Mouse (Mus musculus) forebrain, embryonic 16.5 days (tissue): Measurements from ENCODE around the gene Vmn2r87. TPM values are rescaled to one million over a fixed set of nuclear protein-coding genes. Genes with fewer than 3 reads are reported as not detected.
"Not testable (repeated sequence)": the region's sequence is repeated elsewhere in the genome, so short reads cannot be mapped to it uniquely, and the experiment has no call there.

Experiments used
- ATAC-seq: fragments of 200-750 bp; cut with Nextera tagmentation; 2 replicates; pipeline ENCODE4 v1.8.0; 2017; ENCODE audit warnings: mild to moderate bottlenecking, moderate library complexity
- H3K27ac ChIP-seq: fragments of 300-500 bp; sonication (generic); 2 replicates; pipeline ENCODE4 v1.5.1; 2014; ENCODE audit warnings: low read length, control low read depth
- H3K27me3 ChIP-seq: fragments of 300-500 bp; sonication (generic); replicated peaks from 2 replicates; pipeline ENCODE4 v1.6.1; 2014; ENCODE audit warnings: low read length; ENCODE audit not compliant: control insufficient read depth, insufficient read depth
- H3K36me3 ChIP-seq: fragments of 300-500 bp; sonication (generic); 2 replicates; pipeline ENCODE4 v1.6.1; 2014; ENCODE audit not compliant: control insufficient read depth, insufficient read depth
- H3K4me1 ChIP-seq: fragments of 300-500 bp; sonication (generic); replicated peaks from 2 replicates; pipeline ENCODE4 v1.6.1; 2014; ENCODE audit warnings: low read length; ENCODE audit not compliant: control insufficient read depth, insufficient read depth
- H3K4me2 ChIP-seq: fragments of 300-500 bp; sonication (generic); 2 replicates; pipeline ENCODE4 v1.6.1; 2014; ENCODE audit warnings: mild to moderate bottlenecking, low read length, control low read depth
- H3K4me3 ChIP-seq: fragments of 300-500 bp; sonication (generic); replicated peaks from 2 replicates; pipeline ENCODE4 v1.5.1; 2014; ENCODE audit warnings: mild to moderate bottlenecking, low read length, control low read depth
- H3K9ac ChIP-seq: fragments of 300-500 bp; sonication (generic); replicated peaks from 2 replicates; pipeline ENCODE4 v1.6.1; 2014; ENCODE audit warnings: low read depth, low read length, control low read depth
- H3K9me3 ChIP-seq: fragments of 300-500 bp; sonication (generic); 2 replicates; pipeline ENCODE4 v1.6.1; 2016; ENCODE audit warnings: low read length; ENCODE audit not compliant: control insufficient read depth
- WGBS: fragments of 180-500 bp; shearing (Covaris S2); extraction: QIAGEN DNeasy Blood & Tissue Kit; methylation state at CpG from one replicate; pipeline ENCODE4 v1.1.7; 2014; 5-methylcytosine and 5-hydroxymethylcytosine counted together
- polyA plus RNA-seq: library from polyadenylated mRNA; unstranded; fragments of >200 nt; fragmentation: Nextera tagmentation; extraction: Ambion mirVana; gene quantifications from 2 replicates; pipeline ENCODE4 v1.2.1, GENCODE M21; 2015

Gene Vmn2r87
- 0.10 TPM in 1 of 2 replicates, not detected in the other for polyA plus RNA-seq

- Histone ChIP-seq H3K9me3 (no peaks in the 10 kb centered on the region), H3K27ac (no peak within 1 kb of the TSS), H3K36me3 (no peaks in the 10 kb centered on the region), H3K9ac (no peak within 1 kb of the TSS), H3K4me3 (no peak within 1 kb of the TSS), H3K4me2 (no peak within 1 kb of the TSS), H3K27me3 (no peaks in the 10 kb centered on the region), H3K4me1 (no peaks in the 10 kb centered on the region)
- no peak for ATAC-seq
Observed at GRCm38 (mm10) chr10:130497296-130497695, at the start of gene Vmn2r87. Gene Vmn2r87, minus strand, starts transcription at chr10:130497396.

DNA sequence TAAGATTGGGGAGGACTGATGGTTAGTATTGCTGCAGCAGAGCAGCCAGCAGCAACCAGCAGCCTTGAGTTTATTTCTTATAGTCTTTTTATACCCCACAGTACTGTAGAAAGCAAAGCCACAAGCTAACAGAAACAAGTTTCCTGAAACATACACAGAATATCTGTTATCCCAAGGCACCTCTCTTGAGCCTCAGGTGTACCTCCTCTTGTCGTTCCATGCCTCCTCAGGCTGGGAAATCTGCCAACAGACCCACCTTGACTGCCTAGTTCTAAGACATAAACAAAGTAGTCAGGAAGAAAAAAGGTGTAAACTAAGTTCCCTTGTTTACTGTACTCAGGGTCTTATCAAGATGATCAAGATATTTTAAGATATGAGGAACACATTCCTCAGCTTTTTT is 47.1 kb upstream of the Vmn2r87 start:
- 79% methylated on average over 1 of the region's 1 CpGs for WGBS

DNA sequence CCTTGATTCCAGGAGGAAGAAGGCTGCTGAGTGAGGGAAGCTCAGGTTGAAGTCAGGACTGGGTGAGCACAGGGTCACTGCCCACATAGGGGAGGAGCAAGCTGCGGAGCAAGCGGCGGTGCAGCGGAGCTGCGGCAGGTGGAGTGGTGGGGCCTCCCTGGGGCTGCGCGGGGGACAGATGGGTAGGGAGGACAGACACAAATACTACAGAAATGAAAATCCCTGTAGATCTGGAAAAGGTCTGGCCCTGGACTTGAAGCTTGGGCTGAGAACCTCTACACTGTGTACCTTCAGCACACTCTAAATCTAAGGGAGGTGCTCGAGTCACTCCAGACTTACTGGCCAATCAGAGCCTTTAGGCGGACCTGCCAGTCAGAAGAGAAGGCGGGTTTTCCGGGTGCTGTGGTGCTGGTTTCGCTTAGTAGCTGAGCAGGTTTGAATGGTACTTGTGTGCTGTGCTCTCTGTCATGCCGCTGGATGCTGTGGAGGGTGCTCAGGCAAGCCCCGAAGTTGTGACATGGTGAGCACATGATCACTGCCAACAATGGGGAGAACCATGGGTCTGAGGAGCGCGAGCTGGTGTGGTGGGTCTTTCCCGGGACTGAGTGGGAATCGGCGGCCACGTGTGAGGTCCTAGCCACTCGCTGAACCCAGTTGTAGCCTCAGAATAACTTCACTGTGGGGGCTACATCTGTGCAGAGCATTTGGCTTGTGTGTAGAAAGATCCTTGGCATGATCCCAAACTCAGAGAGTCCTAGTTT is 44.9 kb upstream of the Vmn2r87 start:
- under 1% methylated on average over 20 of the region's 21 CpGs for WGBS
- H3K4me2 ChIP-seq: peak overlapping the region; percentile 76
- H3K4me3 ChIP-seq: peak overlapping the region; percentile 70
- peak overlapping the region; percentile 65 for H3K9ac ChIP-seq
- H3K27me3 ChIP-seq, H3K9me3 ChIP-seq, H3K4me1 ChIP-seq, H3K36me3 ChIP-seq: not testable (repeated sequence)
- ATAC-seq: peak; percentile 98
- peak overlapping the region; percentile 45; the same call in 1 of the 2 replicates for H3K27ac ChIP-seq

More for the DNA sequence above, 47.1 kb upstream of the Vmn2r87 start:
- not testable (repeated sequence) for H3K36me3 ChIP-seq, H3K9me3 ChIP-seq, ATAC-seq, H3K4me1 ChIP-seq, H3K9ac ChIP-seq, H3K27ac ChIP-seq, H3K4me3 ChIP-seq, H3K27me3 ChIP-seq, H3K4me2 ChIP-seq

DNA sequence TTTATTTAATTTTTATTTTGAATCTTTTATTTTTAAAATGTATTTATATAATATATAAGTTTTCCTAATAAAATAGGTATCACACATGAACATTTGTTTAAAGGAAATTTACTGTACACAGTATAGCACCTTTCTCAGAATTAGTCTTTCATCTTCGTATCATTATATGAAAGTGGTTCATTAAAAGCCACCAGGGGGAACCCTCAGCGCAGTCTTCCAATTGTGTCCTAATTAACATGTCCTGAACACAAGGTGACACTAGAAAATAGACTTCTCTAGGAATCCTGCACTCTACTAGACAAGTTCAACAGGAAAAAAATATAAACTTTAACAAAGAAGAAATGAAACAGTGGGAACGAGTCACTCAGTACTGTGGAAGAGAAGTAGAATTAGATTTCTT is 38.9 kb upstream of the Vmn2r87 start:
- Histone ChIP-seq H3K9me3 (no peaks in the 10 kb centered on the region), H3K27ac (no peak overlapping the region), H3K4me2 (no peak overlapping the region), H3K9ac (no peak overlapping the region), H3K27me3 (no peaks in the 10 kb centered on the region), H3K4me3 (no peak overlapping the region), H3K4me1 (no peaks in the 10 kb centered on the region), H3K36me3 (no peaks in the 10 kb centered on the region)
- ATAC-seq: no peak
- 75% methylated on average over 3 of the region's 3 CpGs for WGBS

GRCm38 (mm10) chr10:130527926-130528325 is 30.7 kb upstream of the Vmn2r87 start:
- no peaks in the 10 kb centered on the region for H3K4me1 ChIP-seq
- no peak overlapping the region for H3K4me2 ChIP-seq
- no peak overlapping the region for H3K4me3 ChIP-seq
- no peak overlapping the region for H3K27ac ChIP-seq
- no peak overlapping the region for H3K9ac ChIP-seq
- no peaks in the 10 kb centered on the region for H3K9me3 ChIP-seq
- ATAC-seq: no peak
- WGBS: 59% methylated on average over 10 of the region's 10 CpGs
- H3K36me3 ChIP-seq: no peaks in the 10 kb centered on the region
- no peaks in the 10 kb centered on the region for H3K27me3 ChIP-seq

GRCm38 (mm10) chr10:130470311-130470760 is 26.9 kb downstream of the Vmn2r87 start:
- WGBS: 4% methylated on average over 36 of the region's 36 CpGs
- Histone ChIP-seq H3K9me3 (no peaks in the 10 kb centered on the region), H3K9ac (peak overlapping the region; percentile 73), H3K4me1 (no peaks in the 10 kb centered on the region), H3K27ac (no peak overlapping the region), H3K36me3 (no peaks in the 10 kb centered on the region), H3K27me3 (no peaks in the 10 kb centered on the region), H3K4me2 (peak overlapping the region; percentile 86), H3K4me3 (peak overlapping the region; percentile 57)
- ATAC-seq: peak; percentile 98

GRCm38 (mm10) chr10:130455950-130456349 is 41.2 kb downstream of the Vmn2r87 start, which contains the start of gene Vmn2r86:
Gene Vmn2r86, minus strand, starts transcription at chr10:130456050.
- H3K4me1 ChIP-seq, H3K27ac ChIP-seq, H3K9ac ChIP-seq, H3K4me3 ChIP-seq, H3K9me3 ChIP-seq, ATAC-seq, H3K4me2 ChIP-seq, H3K27me3 ChIP-seq, H3K36me3 ChIP-seq: not testable (repeated sequence)
- 94% methylated on average over 1 of the region's 1 CpGs for WGBS

DNA sequence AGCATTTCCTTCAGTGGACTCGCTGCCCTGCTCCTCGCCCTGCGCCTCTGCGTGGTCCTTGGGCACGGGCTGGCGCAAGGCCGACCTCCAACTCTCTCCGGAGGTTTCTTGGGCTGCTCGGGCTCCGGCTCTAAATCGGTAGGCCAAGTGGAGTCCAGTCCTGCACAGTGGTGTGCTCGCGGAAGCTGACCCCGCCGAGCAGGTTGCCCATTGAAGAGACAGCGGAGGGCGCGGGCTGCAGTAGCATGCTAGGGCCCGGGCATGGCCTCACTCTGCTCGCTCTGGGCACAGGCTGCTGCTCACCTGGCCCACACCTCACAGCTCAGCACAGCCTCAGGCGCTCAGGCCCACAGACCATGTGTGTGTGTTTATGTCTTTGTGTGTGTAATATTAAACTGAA is 52.4 kb downstream of the Vmn2r87 start:
- WGBS: 95% methylated on average over 21 of the region's 21 CpGs
- no peak for ATAC-seq

GRCm38 (mm10) chr10:130434185-130434898 is 62.9 kb downstream of the Vmn2r87 start:
- not testable (repeated sequence) for H3K27me3 ChIP-seq, H3K4me2 ChIP-seq, H3K9me3 ChIP-seq, ATAC-seq, H3K9ac ChIP-seq, H3K4me1 ChIP-seq, H3K36me3 ChIP-seq, H3K27ac ChIP-seq, H3K4me3 ChIP-seq
- 85% methylated on average over 11 of the region's 11 CpGs for WGBS

More for the DNA sequence above, 52.4 kb downstream of the Vmn2r87 start:
- Histone ChIP-seq H3K4me1 (no peaks in the 10 kb centered on the region), H3K27ac (no peak overlapping the region), H3K36me3 (no peaks in the 10 kb centered on the region), H3K9ac (no peak overlapping the region), H3K4me3 (no peak overlapping the region), H3K27me3 (no peaks in the 10 kb centered on the region), H3K4me2 (no peak overlapping the region), H3K9me3 (no peaks in the 10 kb centered on the region)
